Mouse (Mus musculus): ENCODE data around the gene Olfr820. TPM values are rescaled to one million over a fixed set of nuclear protein-coding genes. Genes with fewer than 3 reads are reported as not detected.

Gene Olfr820
- polyA plus RNA-seq, 1 experiment from 2014 or later, result not detected

Other genes starting within 250 kb of the Olfr820 start
- gene Olfr808, start 247.1 kb upstream of the Olfr820 start, polyA plus RNA-seq (2015; fragmentation: Nextera tagmentation; extraction: Ambion mirVana), result not detected in 2 replicates
- not detected in 2 replicates for gene Olfr809, start 238.0 kb upstream of the Olfr820 start, polyA plus RNA-seq (2015; fragmentation: Nextera tagmentation; extraction: Ambion mirVana)
- gene Olfr810, start 217.7 kb upstream of the Olfr820 start, polyA plus RNA-seq (2015; fragmentation: Nextera tagmentation; extraction: Ambion mirVana), result not detected in 2 replicates
- not detected in 2 replicates for gene Olfr811, start 208.2 kb upstream of the Olfr820 start, polyA plus RNA-seq (2015; fragmentation: Nextera tagmentation; extraction: Ambion mirVana)
- not detected in 2 replicates for gene Olfr812, start 166.5 kb upstream of the Olfr820 start, polyA plus RNA-seq (2015; fragmentation: Nextera tagmentation; extraction: Ambion mirVana)
- not detected in 2 replicates for gene Olfr813, start 157.3 kb upstream of the Olfr820 start, polyA plus RNA-seq (2015; fragmentation: Nextera tagmentation; extraction: Ambion mirVana)
- not detected in 2 replicates for gene Olfr814, start 132.8 kb upstream of the Olfr820 start, polyA plus RNA-seq (2015; fragmentation: Nextera tagmentation; extraction: Ambion mirVana)
- not detected in 2 replicates for gene Olfr815, start 106.8 kb upstream of the Olfr820 start, polyA plus RNA-seq (2015; fragmentation: Nextera tagmentation; extraction: Ambion mirVana)
- not detected in 2 replicates for gene Olfr816, start 97.0 kb upstream of the Olfr820 start, polyA plus RNA-seq (2015; fragmentation: Nextera tagmentation; extraction: Ambion mirVana)
- gene Olfr818, start 63.5 kb upstream of the Olfr820 start, polyA plus RNA-seq (2015; fragmentation: Nextera tagmentation; extraction: Ambion mirVana), result not detected in 2 replicates
- gene Olfr819, start 45.4 kb upstream of the Olfr820 start, polyA plus RNA-seq (2015; fragmentation: Nextera tagmentation; extraction: Ambion mirVana), result not detected in 2 replicates
- gene Olfr247, start 36.5 kb upstream of the Olfr820 start, polyA plus RNA-seq (2015; fragmentation: Nextera tagmentation; extraction: Ambion mirVana), result not detected in 2 replicates
- gene Gm10310, start 27.6 kb upstream of the Olfr820 start, polyA plus RNA-seq (2015; fragmentation: Nextera tagmentation; extraction: Ambion mirVana), result not detected in 2 replicates
- gene Olfr821, start 17.7 kb downstream of the Olfr820 start, polyA plus RNA-seq (2015; fragmentation: Nextera tagmentation; extraction: Ambion mirVana), result not detected in 2 replicates
- not detected in 2 replicates for gene Olfr822, start 58.6 kb downstream of the Olfr820 start, polyA plus RNA-seq (2015; fragmentation: Nextera tagmentation; extraction: Ambion mirVana)
- gene Olfr823, start 102.8 kb downstream of the Olfr820 start, polyA plus RNA-seq (2015; fragmentation: Nextera tagmentation; extraction: Ambion mirVana), result not detected in 2 replicates
- gene Olfr824, start 117.4 kb downstream of the Olfr820 start, polyA plus RNA-seq (2015; fragmentation: Nextera tagmentation; extraction: Ambion mirVana), result not detected in 2 replicates
- gene Olfr825, start 154.1 kb downstream of the Olfr820 start, polyA plus RNA-seq (2015; fragmentation: Nextera tagmentation; extraction: Ambion mirVana), result not detected in 2 replicates
- not detected in 2 replicates for gene Olfr826, start 171.6 kb downstream of the Olfr820 start, polyA plus RNA-seq (2015; fragmentation: Nextera tagmentation; extraction: Ambion mirVana)
- not detected in 2 replicates for gene Olfr827, start 201.8 kb downstream of the Olfr820 start, polyA plus RNA-seq (2015; fragmentation: Nextera tagmentation; extraction: Ambion mirVana)